Mouse (Mus musculus): Measurements from ENCODE around the gene Srgap3. TPM values are rescaled to one million over a fixed set of nuclear protein-coding genes. Genes with fewer than 3 reads are reported as not detected.

Srgap3 gene
- polyA plus RNA-seq, 2 experiments, result 8.4 to 14.3 TPM

DNA sequence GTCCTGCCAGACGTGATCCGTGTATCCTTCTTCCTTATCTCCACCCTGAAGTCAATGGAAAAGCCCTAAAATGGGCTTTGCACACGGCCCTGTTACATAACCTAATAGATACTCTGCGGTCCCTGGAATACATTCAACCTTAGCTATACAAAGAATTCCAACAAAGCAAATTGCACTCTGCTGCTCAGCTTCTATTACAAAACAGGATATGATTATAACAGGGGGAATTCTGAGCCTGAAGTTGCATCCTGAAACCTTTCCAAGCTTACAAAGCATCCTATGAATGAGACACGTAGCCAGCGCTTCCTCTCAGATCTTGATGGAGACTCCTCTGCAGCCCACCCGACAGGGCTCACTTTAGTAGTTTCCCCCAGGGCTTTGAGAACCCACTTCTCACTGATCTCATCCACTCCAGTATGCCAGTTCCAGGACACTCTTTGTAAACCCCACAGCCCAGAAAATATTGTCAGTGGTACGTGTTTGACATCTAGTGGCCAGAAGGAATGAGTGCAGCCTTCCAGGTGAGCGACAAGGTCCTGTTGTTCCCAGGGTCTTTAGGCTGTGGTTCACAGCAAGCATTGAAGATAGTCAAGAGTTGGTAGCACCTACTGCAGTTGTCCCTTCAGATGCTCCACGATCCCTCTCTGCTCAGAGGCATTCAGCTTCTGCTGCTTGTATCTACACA lies 165.5 kb downstream of the Srgap3 start:
- ATAC-seq (ENCODE audit: low FRiP score, low read depth), result no peak
- H3K27ac ChIP-seq (replicated peaks; ENCODE audit: low read depth, low read length), result no peak overlapping the region
- DNase-seq (ENCODE audit: low spot score), result no peak

DNA sequence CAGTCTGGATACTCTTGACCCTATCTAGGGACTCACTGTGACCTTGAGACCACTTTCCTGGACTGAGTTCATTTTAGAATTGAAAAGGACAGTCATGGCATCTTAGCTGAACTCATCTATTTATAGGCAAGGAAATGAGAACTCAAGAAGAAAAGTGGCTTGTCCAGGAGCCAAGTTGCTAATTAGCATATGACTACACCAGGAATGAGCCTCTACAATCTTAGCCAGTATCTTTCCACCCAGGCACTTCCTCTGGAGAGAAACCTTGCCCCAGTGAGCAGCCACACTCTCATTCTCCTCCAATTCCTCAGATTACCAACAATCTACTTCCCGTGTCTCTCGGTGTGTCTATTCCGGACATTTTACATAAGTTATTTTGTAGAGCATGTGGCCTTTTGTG lies 168.9 kb downstream of the Srgap3 start:
- H3K4me1 ChIP-seq (ENCODE audit: control insufficient read depth, insufficient read depth, low read length), result no peaks in the 10 kb centered on the region

More for the DNA sequence above, 165.5 kb downstream of the Srgap3 start:
- Histone ChIP-seq H3K4me2 (replicated peaks; ENCODE audit: low read depth, low read length, severe bottlenecking) (no peak overlapping the region), H3K4me3 (replicated peaks; ENCODE audit: low read length) (no peak overlapping the region), H3K27me3 (ENCODE audit: control insufficient read depth, insufficient read depth, low read length) (no peaks in the 10 kb centered on the region), H3K9me3 (ENCODE audit: control insufficient read depth, low read length) (no peaks in the 10 kb centered on the region), H3K9ac (ENCODE audit: low read depth, low read length, severe bottlenecking) (no peak overlapping the region), H3K36me3 (ENCODE audit: control insufficient read depth, insufficient read depth, low read length) (peaks cover 7% of the 10 kb centered on the region; the same call in 1 of the 2 replicates), H3K4me1 (ENCODE audit: control insufficient read depth, insufficient read depth, low read length) (no peaks in the 10 kb centered on the region)
- TF ChIP-seq POLR2A (IDR thresholded peaks at IDR 0.05; ENCODE audit: borderline replicate concordance, extremely low read depth, insufficient read depth, insufficient read length), result no peak
- 75% methylated on average over 10 of the region's 10 CpGs for WGBS

DNA sequence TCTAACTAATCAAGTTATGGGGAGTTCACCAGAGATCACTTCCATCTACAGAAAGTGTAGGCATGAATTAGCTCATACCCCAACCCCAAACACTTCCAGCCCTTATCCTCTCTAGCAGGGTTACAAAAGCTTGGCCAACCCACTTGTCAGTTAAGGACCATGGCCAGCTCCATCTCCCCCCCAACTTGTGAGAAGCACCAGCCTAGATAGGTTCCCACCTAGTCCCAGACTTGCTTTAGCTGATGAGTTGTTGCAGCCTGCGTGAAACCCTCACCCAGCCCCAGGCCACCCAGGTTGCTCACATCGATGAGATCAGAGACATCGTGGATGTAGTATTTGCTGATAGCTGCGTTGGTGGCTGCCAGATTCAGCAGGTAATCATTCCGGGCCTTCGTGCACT lies 170.3 kb downstream of the Srgap3 start:
- Histone ChIP-seq H3K27me3 (ENCODE audit: control insufficient read depth, insufficient read depth, low read length) (no peaks in the 10 kb centered on the region), H3K9ac (ENCODE audit: low read depth, low read length, severe bottlenecking) (no peak overlapping the region), H3K27ac (replicated peaks; ENCODE audit: low read depth, low read length) (no peak overlapping the region), H3K4me2 (replicated peaks; ENCODE audit: low read depth, low read length, severe bottlenecking) (no peak overlapping the region), H3K9me3 (ENCODE audit: control insufficient read depth, low read length) (no peaks in the 10 kb centered on the region), H3K36me3 (ENCODE audit: control insufficient read depth, insufficient read depth, low read length) (peaks cover 19% of the 10 kb centered on the region; the same call in 1 of the 2 replicates), H3K4me3 (replicated peaks; ENCODE audit: low read length) (no peak overlapping the region), H3K4me1 (ENCODE audit: control insufficient read depth, insufficient read depth, low read length) (no peaks in the 10 kb centered on the region)
- TF ChIP-seq POLR2A (IDR thresholded peaks at IDR 0.05; ENCODE audit: borderline replicate concordance, extremely low read depth, insufficient read depth, insufficient read length), result no peak
- ATAC-seq (ENCODE audit: low FRiP score, low read depth) (no peak), DNase-seq (ENCODE audit: low spot score) (no peak)
- WGBS, result 83% methylated on average over 6 of the region's 6 CpGs

More for the DNA sequence above, 168.9 kb downstream of the Srgap3 start:
- H3K27me3 ChIP-seq (ENCODE audit: control insufficient read depth, insufficient read depth, low read length), result no peaks in the 10 kb centered on the region
- ATAC-seq (ENCODE audit: low FRiP score, low read depth) (no peak), DNase-seq (ENCODE audit: low spot score) (no peak)
- H3K4me3 ChIP-seq (replicated peaks; ENCODE audit: low read length), result no peak overlapping the region
- 97% methylated on average over 3 of the region's 3 CpGs for WGBS
- no peaks in the 10 kb centered on the region for H3K9me3 ChIP-seq (ENCODE audit: control insufficient read depth, low read length)
- no peak overlapping the region for H3K9ac ChIP-seq (ENCODE audit: low read depth, low read length, severe bottlenecking)
- H3K4me2 ChIP-seq (replicated peaks; ENCODE audit: low read depth, low read length, severe bottlenecking), result no peak overlapping the region
- TF ChIP-seq POLR2A (IDR thresholded peaks at IDR 0.05; ENCODE audit: borderline replicate concordance, extremely low read depth, insufficient read depth, insufficient read length), result no peak
- H3K36me3 ChIP-seq (ENCODE audit: control insufficient read depth, insufficient read depth, low read length), result peaks cover 19% of the 10 kb centered on the region; the same call in 1 of the 2 replicates
- no peak overlapping the region for H3K27ac ChIP-seq (replicated peaks; ENCODE audit: low read depth, low read length)

DNA sequence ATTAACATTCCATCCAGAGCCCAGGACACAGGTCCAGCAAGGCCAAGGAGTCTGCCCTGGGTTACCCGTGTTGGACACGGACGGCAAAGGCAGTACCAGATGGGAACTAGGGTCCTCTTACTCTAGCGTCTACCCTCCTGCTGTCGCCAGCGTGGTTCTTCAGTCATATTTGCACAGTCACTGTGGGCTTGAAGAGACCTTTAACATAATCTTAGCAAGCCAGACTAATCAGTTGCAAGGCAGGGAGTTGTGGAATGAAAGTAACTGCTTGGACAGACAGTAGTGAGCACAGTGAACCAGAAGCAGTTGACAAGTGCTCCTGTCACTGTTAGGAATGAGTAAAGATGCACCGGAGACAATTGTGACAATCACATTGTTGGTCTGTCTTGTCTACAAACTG lies 173.3 kb downstream of the Srgap3 start:
- Histone ChIP-seq H3K4me1 (ENCODE audit: control insufficient read depth, insufficient read depth, low read length) (no peaks in the 10 kb centered on the region), H3K27me3 (ENCODE audit: control insufficient read depth, insufficient read depth, low read length) (no peaks in the 10 kb centered on the region), H3K4me3 (replicated peaks; ENCODE audit: low read length) (no peak overlapping the region), H3K9me3 (ENCODE audit: control insufficient read depth, low read length) (no peaks in the 10 kb centered on the region), H3K4me2 (replicated peaks; ENCODE audit: low read depth, low read length, severe bottlenecking) (no peak overlapping the region), H3K36me3 (ENCODE audit: control insufficient read depth, insufficient read depth, low read length) (peaks cover 27% of the 10 kb centered on the region), H3K9ac (ENCODE audit: low read depth, low read length, severe bottlenecking) (no peak overlapping the region), H3K27ac (replicated peaks; ENCODE audit: low read depth, low read length) (no peak overlapping the region)
- ATAC-seq (ENCODE audit: low FRiP score, low read depth) (no peak), DNase-seq (ENCODE audit: low spot score) (no peak)
- TF ChIP-seq POLR2A (IDR thresholded peaks at IDR 0.05; ENCODE audit: borderline replicate concordance, extremely low read depth, insufficient read depth, insufficient read length), result no peak
- 90% methylated on average over 7 of the region's 7 CpGs for WGBS

DNA sequence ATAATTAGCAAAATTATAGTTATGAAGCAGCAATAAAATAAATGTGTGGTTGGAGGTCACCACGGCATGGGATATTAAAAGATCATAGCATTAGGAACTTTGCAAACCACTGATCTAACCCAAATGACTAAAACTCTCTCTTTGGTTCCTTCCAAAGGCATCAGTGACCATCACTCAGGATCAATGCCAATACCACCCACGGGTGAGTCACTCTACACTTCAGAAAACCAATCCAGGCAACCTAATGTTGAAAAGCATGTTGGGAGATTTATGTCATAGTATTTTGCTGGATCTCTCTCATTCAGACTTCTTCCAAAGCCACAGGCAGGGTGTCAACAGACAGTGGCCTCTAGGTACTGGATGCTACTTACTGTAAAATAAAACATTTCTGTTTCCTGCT lies 176.1 kb downstream of the Srgap3 start:
- no peak for TF ChIP-seq POLR2A (IDR thresholded peaks at IDR 0.05; ENCODE audit: borderline replicate concordance, extremely low read depth, insufficient read depth, insufficient read length)
- 91% methylated on average over 2 of the region's 2 CpGs for WGBS
- no peak for ATAC-seq (ENCODE audit: low FRiP score, low read depth)

More for the DNA sequence above, 176.1 kb downstream of the Srgap3 start:
- Histone ChIP-seq H3K4me3 (replicated peaks; ENCODE audit: low read length) (no peak overlapping the region), H3K27me3 (ENCODE audit: control insufficient read depth, insufficient read depth, low read length) (no peaks in the 10 kb centered on the region), H3K4me2 (replicated peaks; ENCODE audit: low read depth, low read length, severe bottlenecking) (no peak overlapping the region), H3K9ac (ENCODE audit: low read depth, low read length, severe bottlenecking) (no peak overlapping the region), H3K9me3 (ENCODE audit: control insufficient read depth, low read length) (no peaks in the 10 kb centered on the region), H3K36me3 (ENCODE audit: control insufficient read depth, insufficient read depth, low read length) (peaks cover 27% of the 10 kb centered on the region), H3K27ac (replicated peaks; ENCODE audit: low read depth, low read length) (no peak overlapping the region), H3K4me1 (ENCODE audit: control insufficient read depth, insufficient read depth, low read length) (no peaks in the 10 kb centered on the region)
- DNase-seq (ENCODE audit: low spot score), result no peak
